Mouse (Mus musculus) liver, embryonic 14.5 days (tissue): ENCODE data around the gene Kynu.

Experiments used
- CTCF ChIP-seq: IDR thresholded peaks from 2 replicates; pipeline ENCODE4 v1.5.1; 2016; ENCODE audit warnings: antibody characterized with exemption, low read depth, control low read depth
- EP300 ChIP-seq: IDR thresholded peaks from 2 replicates; pipeline ENCODE4 v1.6.1; 2016; ENCODE audit warnings: antibody characterized with exemption, low read depth

GRCm38 (mm10) chr2:43728831-43729230, 173.7 kb downstream of the Kynu start:
- TF ChIP-seq CTCF (no peak), EP300 (no peak)
